Mouse (Mus musculus): ENCODE measurements around the gene Rnf135. TPM values are rescaled to one million over a fixed set of nuclear protein-coding genes. Genes with fewer than 3 reads are reported as not detected.
"Not testable (repeated sequence)": the region's sequence is repeated elsewhere in the genome, so short reads cannot be mapped to it uniquely, and the experiment has no call there.

The Rnf135 gene
- polyA plus RNA-seq, 1 experiment = 2.3 TPM

GRCm38 (mm10) chr11:80145787-80146275, 37.8 kb upstream of the Rnf135 start:
- Histone ChIP-seq H3K4me1 (ENCODE audit: control insufficient read depth, insufficient read depth, low read length) (peaks cover 1% of the 10 kb centered on the region; the same call in 1 of the 2 replicates), H3K4me3 (replicated peaks; ENCODE audit: control insufficient read depth, low read depth, low read length) (peak overlapping the region; percentile 35), H3K27ac (ENCODE audit: control insufficient read depth, insufficient read depth, low read depth, low read length, poor library complexity) (peak overlapping the region; percentile 78)
- WGBS = 5% methylated on average over 10 of the region's 10 CpGs
- TF ChIP-seq POLR2A (IDR thresholded peaks at IDR 0.05; ENCODE audit: borderline replicate concordance, control insufficient read depth, low read depth, low read length) = no peak
- TF ChIP-seq CTCF (IDR thresholded peaks at IDR 0.05; ENCODE audit: control insufficient read depth, insufficient read depth, low read length) = no peak

GRCm38 (mm10) chr11:80147748-80148147, 35.9 kb upstream of the Rnf135 start:
- Histone ChIP-seq H3K4me1 (ENCODE audit: control insufficient read depth, insufficient read depth, low read length) (peaks cover 3% of the 10 kb centered on the region; the same call in 1 of the 2 replicates), H3K4me3 (replicated peaks; ENCODE audit: control insufficient read depth, low read depth, low read length) (no peak overlapping the region), H3K27ac (ENCODE audit: control insufficient read depth, insufficient read depth, low read depth, low read length, poor library complexity) (no peak overlapping the region)
- TF ChIP-seq POLR2A (IDR thresholded peaks at IDR 0.05; ENCODE audit: borderline replicate concordance, control insufficient read depth, low read depth, low read length) (no peak), CTCF (IDR thresholded peaks at IDR 0.05; ENCODE audit: control insufficient read depth, insufficient read depth, low read length) (no peak)
- WGBS = 41% methylated on average over 6 of the region's 6 CpGs

GRCm38 (mm10) chr11:80148313-80148712, 35.3 kb upstream of the Rnf135 start:
- 62% methylated on average over 1 of the region's 1 CpGs for WGBS
- no peak overlapping the region for H3K4me3 ChIP-seq (replicated peaks; ENCODE audit: control insufficient read depth, low read depth, low read length)
- H3K27ac ChIP-seq (ENCODE audit: control insufficient read depth, insufficient read depth, low read depth, low read length, poor library complexity) = no peak overlapping the region
- TF ChIP-seq POLR2A (IDR thresholded peaks at IDR 0.05; ENCODE audit: borderline replicate concordance, control insufficient read depth, low read depth, low read length) (no peak), CTCF (IDR thresholded peaks at IDR 0.05; ENCODE audit: control insufficient read depth, insufficient read depth, low read length) (no peak)
- H3K4me1 ChIP-seq (ENCODE audit: control insufficient read depth, insufficient read depth, low read length) = peaks cover 2% of the 10 kb centered on the region; the same call in 1 of the 2 replicates

- not testable (repeated sequence) for H3K4me1 ChIP-seq (ENCODE audit: control insufficient read depth, insufficient read depth, low read length); H3K4me3 ChIP-seq (replicated peaks; ENCODE audit: control insufficient read depth, low read depth, low read length)
- 63% methylated on average over 2 of the region's 4 CpGs for WGBS
Measured at GRCm38 (mm10) chr11:80148974-80149373, 34.7 kb upstream of the Rnf135 start.

GRCm38 (mm10) chr11:80149412-80150023, 34.1 kb upstream of the Rnf135 start:
- TF ChIP-seq POLR2A (IDR thresholded peaks at IDR 0.05; ENCODE audit: borderline replicate concordance, control insufficient read depth, low read depth, low read length) = no peak
- TF ChIP-seq CTCF (IDR thresholded peaks at IDR 0.05; ENCODE audit: control insufficient read depth, insufficient read depth, low read length) = no peak
- 77% methylated on average over 8 of the region's 8 CpGs for WGBS
- no peak overlapping the region for H3K27ac ChIP-seq (ENCODE audit: control insufficient read depth, insufficient read depth, low read depth, low read length, poor library complexity)
- no peak overlapping the region for H3K4me3 ChIP-seq (replicated peaks; ENCODE audit: control insufficient read depth, low read depth, low read length)
- peaks cover 2% of the 10 kb centered on the region; the same call in 1 of the 2 replicates for H3K4me1 ChIP-seq (ENCODE audit: control insufficient read depth, insufficient read depth, low read length)

More at GRCm38 (mm10) chr11:80148974-80149373, 34.7 kb upstream of the Rnf135 start:
- not testable (repeated sequence) for H3K27ac ChIP-seq (ENCODE audit: control insufficient read depth, insufficient read depth, low read depth, low read length, poor library complexity)

GRCm38 (mm10) chr11:80150566-80150965, 33.1 kb upstream of the Rnf135 start:
- peaks cover 2% of the 10 kb centered on the region; the same call in 1 of the 2 replicates for H3K4me1 ChIP-seq (ENCODE audit: control insufficient read depth, insufficient read depth, low read length)
- H3K4me3 ChIP-seq (replicated peaks; ENCODE audit: control insufficient read depth, low read depth, low read length) = no peak overlapping the region
- H3K27ac ChIP-seq (ENCODE audit: control insufficient read depth, insufficient read depth, low read depth, low read length, poor library complexity) = no peak overlapping the region; the same call in 1 of the 2 replicates
- 46% methylated on average over 5 of the region's 5 CpGs for WGBS
- no peak for TF ChIP-seq POLR2A (IDR thresholded peaks at IDR 0.05; ENCODE audit: borderline replicate concordance, control insufficient read depth, low read depth, low read length)
- no peak for TF ChIP-seq CTCF (IDR thresholded peaks at IDR 0.05; ENCODE audit: control insufficient read depth, insufficient read depth, low read length)

GRCm38 (mm10) chr11:80151541-80151940, 32.1 kb upstream of the Rnf135 start:
- Histone ChIP-seq H3K4me3 (replicated peaks; ENCODE audit: control insufficient read depth, low read depth, low read length) (no peak overlapping the region), H3K27ac (ENCODE audit: control insufficient read depth, insufficient read depth, low read depth, low read length, poor library complexity) (no peak overlapping the region), H3K4me1 (ENCODE audit: control insufficient read depth, insufficient read depth, low read length) (peaks cover 2% of the 10 kb centered on the region; the same call in 1 of the 2 replicates)
- 8% methylated on average over 2 of the region's 2 CpGs for WGBS
- TF ChIP-seq POLR2A (IDR thresholded peaks at IDR 0.05; ENCODE audit: borderline replicate concordance, control insufficient read depth, low read depth, low read length) (no peak), CTCF (IDR thresholded peaks at IDR 0.05; ENCODE audit: control insufficient read depth, insufficient read depth, low read length) (no peak)

- Histone ChIP-seq H3K27ac (ENCODE audit: control insufficient read depth, insufficient read depth, low read depth, low read length, poor library complexity) (no peak overlapping the region), H3K4me1 (ENCODE audit: control insufficient read depth, insufficient read depth, low read length) (peaks cover 2% of the 10 kb centered on the region; the same call in 1 of the 2 replicates), H3K4me3 (replicated peaks; ENCODE audit: control insufficient read depth, low read depth, low read length) (no peak overlapping the region)
- TF ChIP-seq POLR2A (IDR thresholded peaks at IDR 0.05; ENCODE audit: borderline replicate concordance, control insufficient read depth, low read depth, low read length) (no peak), CTCF (IDR thresholded peaks at IDR 0.05; ENCODE audit: control insufficient read depth, insufficient read depth, low read length) (no peak)
- 83% methylated on average over 8 of the region's 8 CpGs for WGBS
Measured at GRCm38 (mm10) chr11:80152376-80152775, 31.3 kb upstream of the Rnf135 start.

Measured in bone marrow, adult 2 months (tissue).